Mouse (Mus musculus): Measurements from ENCODE around the gene Skida1. TPM values are rescaled to one million over a fixed set of nuclear protein-coding genes. Genes with fewer than 3 reads are reported as not detected.

The Skida1 gene
- polyA plus RNA-seq, 1 experiment = 0.22 TPM

DNA sequence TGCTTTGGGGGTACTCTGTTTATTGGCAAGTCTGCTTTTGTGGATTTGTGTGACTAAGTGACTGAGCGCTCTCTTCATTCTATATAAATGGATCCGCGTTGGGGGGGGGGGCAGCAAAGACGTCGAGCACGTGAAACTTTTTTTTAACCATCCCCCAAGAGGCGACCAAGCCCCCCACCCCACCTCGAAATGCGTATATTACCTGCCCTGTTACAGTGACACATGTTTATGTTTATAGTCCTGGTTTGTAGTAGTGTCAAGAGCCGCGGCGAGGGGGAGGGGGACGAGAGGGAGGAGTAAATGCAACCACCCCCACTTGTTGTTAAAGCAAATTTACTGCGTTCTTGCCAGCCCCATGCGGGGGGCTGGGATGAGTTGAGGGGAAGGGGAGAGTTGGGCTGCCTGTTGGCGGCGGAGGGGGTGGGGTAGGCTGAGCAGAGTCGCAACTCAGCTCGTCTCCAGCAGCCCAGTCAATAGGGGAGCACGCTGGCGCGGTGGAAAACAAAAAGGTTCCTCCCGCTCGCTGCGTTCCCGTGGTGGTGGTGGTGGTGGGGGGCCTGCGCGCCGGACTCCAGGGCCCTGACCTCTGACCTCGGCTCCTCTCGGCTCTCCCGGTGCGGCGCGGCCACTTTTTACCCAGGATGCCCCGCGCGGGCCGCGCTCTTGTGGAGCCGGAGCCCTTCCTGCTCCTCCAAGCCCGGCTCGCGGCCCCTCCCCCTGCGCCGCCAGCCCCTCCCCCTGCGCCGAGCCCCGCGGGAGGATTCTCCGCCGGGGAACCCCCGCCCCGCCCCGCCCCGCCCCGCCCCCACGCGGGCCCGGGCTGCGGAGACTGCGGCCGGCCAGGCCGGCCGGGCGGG lies 7.3 kb upstream of the Skida1 start:
- peak overlapping the region; percentile 91 for H3K4me3 ChIP-seq (ENCODE audit: extremely low read depth, insufficient read depth, insufficient read length)
- peak overlapping the region; percentile 95 for H3K27ac ChIP-seq (ENCODE audit: insufficient read depth, low read length)
- TF ChIP-seq CTCF (IDR thresholded peaks at IDR 0.05; ENCODE audit: extremely low read depth, insufficient read depth, insufficient read length, insufficient replicate concordance) = no peak
- peak; percentile 33; the same call in 1 of the 2 replicates for TF ChIP-seq POLR2A (IDR thresholded peaks at IDR 0.05; ENCODE audit: low read depth, low read length)
- peak; percentile 74 to 93 for DNase-seq (ENCODE audit: low read depth in 1 of 2, low spot score in 2 of 2)
- H3K27me3 ChIP-seq (ENCODE audit: control insufficient read depth, insufficient read depth, low read length) = no peaks in the 10 kb centered on the region
- no peaks in the 10 kb centered on the region for H3K36me3 ChIP-seq (ENCODE audit: control insufficient read depth, insufficient read depth, low read length)
- no peaks in the 10 kb centered on the region for H3K4me1 ChIP-seq (ENCODE audit: control insufficient read depth, insufficient read depth, insufficient read length)
- WGBS = 1% methylated on average over 64 of the region's 66 CpGs

DNA sequence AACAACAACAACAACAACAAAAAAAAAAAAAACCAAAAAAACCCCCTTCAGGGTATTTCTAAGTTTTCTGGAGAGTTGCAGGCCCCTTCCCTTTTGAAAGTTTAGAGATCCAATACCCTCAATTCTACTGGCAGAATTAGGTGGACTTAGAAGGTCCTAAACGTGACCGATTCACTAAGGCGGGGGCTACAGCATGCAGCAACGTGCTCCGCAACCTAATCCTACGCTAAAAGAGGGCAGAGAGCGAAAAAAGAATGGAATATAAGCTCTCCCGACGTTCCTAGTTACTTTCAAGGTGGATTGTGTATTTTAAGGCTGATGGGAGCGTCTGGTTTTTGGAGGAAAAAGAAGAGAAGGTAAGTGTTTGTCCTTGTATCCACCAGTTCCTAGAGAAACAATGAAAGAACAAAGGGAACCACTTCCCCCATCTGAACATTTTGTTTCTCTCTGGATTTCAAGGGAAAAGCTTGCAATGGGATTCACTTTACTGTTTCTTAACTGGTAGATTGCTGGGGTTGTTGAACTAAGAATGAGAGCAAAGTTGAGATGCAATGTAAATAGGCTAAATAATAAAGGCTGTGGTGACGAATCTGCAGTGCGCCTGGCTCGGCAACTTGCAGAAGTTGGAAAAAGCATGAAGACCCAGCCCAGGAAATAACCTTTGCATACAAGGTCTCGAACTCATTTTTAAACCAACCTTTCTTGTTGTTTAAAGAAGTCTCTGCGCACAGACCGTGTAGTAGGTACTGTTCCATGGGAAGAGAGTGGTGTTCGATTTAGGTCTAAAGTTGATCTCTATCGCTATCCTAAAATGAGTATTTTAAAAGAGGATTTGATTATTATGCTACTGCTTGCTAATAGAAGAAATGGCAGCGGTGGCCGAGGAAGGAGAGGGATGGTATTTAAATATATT lies 6.4 kb upstream of the Skida1 start, which contains the start of gene Mllt10:
Gene Mllt10, plus strand, starts transcription at position 222 of the 913 bp plus-strand sequence.
- Histone ChIP-seq H3K27ac (ENCODE audit: insufficient read depth, low read length) (peak within 1 kb of the TSS; percentile 95), H3K27me3 (ENCODE audit: control insufficient read depth, insufficient read depth, low read length) (no peaks in the 10 kb centered on the region), H3K36me3 (ENCODE audit: control insufficient read depth, insufficient read depth, low read length) (no peaks in the 10 kb centered on the region), H3K4me3 (ENCODE audit: extremely low read depth, insufficient read depth, insufficient read length) (peak within 1 kb of the TSS; percentile 91), H3K4me1 (ENCODE audit: control insufficient read depth, insufficient read depth, insufficient read length) (no peaks in the 10 kb centered on the region)
- TF ChIP-seq POLR2A (IDR thresholded peaks at IDR 0.05; ENCODE audit: low read depth, low read length) = no peak; the same call in 1 of the 2 replicates
- TF ChIP-seq CTCF (IDR thresholded peaks at IDR 0.05; ENCODE audit: extremely low read depth, insufficient read depth, insufficient read length, insufficient replicate concordance) = no peak
- WGBS = 31% methylated on average over 20 of the region's 20 CpGs
- DNase-seq (ENCODE audit: low read depth in 1 of 2, low spot score in 2 of 2) = peak in 1 of 2 experiments; percentile 31

DNA sequence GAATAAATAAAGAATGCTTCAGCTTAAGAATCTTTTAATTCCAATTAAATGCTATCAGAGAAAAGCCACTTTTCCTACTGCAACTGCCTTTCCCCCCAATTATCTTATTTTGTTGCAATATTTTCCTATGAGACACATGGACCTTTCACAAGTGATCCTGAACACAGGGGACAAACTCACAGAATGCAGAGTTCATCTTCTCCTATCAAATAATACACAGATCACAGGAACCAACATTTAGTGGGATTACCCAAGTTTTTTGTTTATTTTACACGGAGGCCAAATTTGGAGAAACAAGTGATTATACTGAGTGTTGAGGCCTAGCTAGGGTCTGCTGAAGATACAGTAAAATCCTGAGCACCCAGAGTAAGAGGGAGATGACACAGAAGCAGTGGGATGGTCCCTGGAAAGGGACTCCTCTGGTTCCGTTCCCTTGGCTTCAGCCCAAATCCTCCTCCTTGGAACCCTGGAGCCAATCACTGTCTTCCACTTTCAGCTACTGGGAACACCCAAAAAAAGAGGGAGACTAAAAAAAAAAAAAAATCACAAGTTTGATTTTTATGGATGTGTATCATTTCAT lies 5.2 kb upstream of the Skida1 start:
- no peak overlapping the region for H3K4me3 ChIP-seq (ENCODE audit: extremely low read depth, insufficient read depth, insufficient read length)
- no peak overlapping the region for H3K27ac ChIP-seq (ENCODE audit: insufficient read depth, low read length)
- 85% methylated on average over 2 of the region's 2 CpGs for WGBS
- no peaks in the 10 kb centered on the region for H3K36me3 ChIP-seq (ENCODE audit: control insufficient read depth, insufficient read depth, low read length)
- DNase-seq (ENCODE audit: low read depth in 1 of 2, low spot score in 2 of 2) = no peak
- TF ChIP-seq CTCF (IDR thresholded peaks at IDR 0.05; ENCODE audit: extremely low read depth, insufficient read depth, insufficient read length, insufficient replicate concordance) (no peak), POLR2A (IDR thresholded peaks at IDR 0.05; ENCODE audit: low read depth, low read length) (no peak)
- H3K4me1 ChIP-seq (ENCODE audit: control insufficient read depth, insufficient read depth, insufficient read length) = peaks cover 4% of the 10 kb centered on the region; the same call in 1 of the 2 replicates
- H3K27me3 ChIP-seq (ENCODE audit: control insufficient read depth, insufficient read depth, low read length) = 0 out of 2 replicates have a peak, but pooled peaks cover 3% of the 10 kb centered on the region

DNA sequence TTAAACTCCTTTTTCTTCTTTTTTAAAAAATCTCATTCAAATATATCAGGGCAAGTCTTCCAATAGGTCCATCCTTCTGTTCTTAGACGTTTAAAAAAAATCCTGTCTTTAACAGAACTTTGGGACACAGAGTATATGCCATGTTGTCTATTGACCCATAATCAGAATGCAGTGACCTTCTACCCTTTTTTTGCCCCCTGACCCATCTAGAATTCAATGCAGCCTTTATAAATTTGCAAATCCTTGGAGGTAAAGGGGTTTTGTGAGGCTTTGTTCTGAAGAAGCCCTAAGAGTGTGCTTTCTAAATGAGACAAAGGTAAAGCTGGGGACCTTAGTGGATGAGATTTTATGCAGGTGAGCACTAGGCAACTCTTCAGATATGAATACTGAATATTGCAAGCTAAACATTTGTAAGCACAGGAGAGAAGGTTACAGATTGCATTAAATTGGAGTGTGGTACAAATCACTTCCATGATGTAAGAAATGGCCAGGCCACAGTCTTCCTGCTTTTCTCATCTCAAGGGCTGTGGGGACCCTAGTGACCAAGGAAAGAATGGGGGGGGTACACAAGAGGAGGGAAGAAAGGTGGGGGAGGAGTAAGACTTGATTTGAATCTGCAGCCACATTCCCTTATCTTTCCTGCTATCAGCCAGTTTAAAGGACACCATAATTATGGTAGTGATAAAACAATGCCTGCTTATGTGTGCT lies 4.5 kb upstream of the Skida1 start:
- H3K4me3 ChIP-seq (ENCODE audit: extremely low read depth, insufficient read depth, insufficient read length) = no peak overlapping the region
- peaks cover 4% of the 10 kb centered on the region; the same call in 1 of the 2 replicates for H3K4me1 ChIP-seq (ENCODE audit: control insufficient read depth, insufficient read depth, insufficient read length)
- H3K27me3 ChIP-seq (ENCODE audit: control insufficient read depth, insufficient read depth, low read length) = 0 out of 2 replicates have a peak, but pooled peaks cover 3% of the 10 kb centered on the region
- DNase-seq (ENCODE audit: low read depth in 1 of 2, low spot score in 2 of 2) = no peak
- no peaks in the 10 kb centered on the region for H3K36me3 ChIP-seq (ENCODE audit: control insufficient read depth, insufficient read depth, low read length)
- 80% methylated on average over 1 of the region's 1 CpGs for WGBS
- no peak for TF ChIP-seq POLR2A (IDR thresholded peaks at IDR 0.05; ENCODE audit: low read depth, low read length)
- TF ChIP-seq CTCF (IDR thresholded peaks at IDR 0.05; ENCODE audit: extremely low read depth, insufficient read depth, insufficient read length, insufficient replicate concordance) = no peak
- H3K27ac ChIP-seq (ENCODE audit: insufficient read depth, low read length) = no peak overlapping the region

DNA sequence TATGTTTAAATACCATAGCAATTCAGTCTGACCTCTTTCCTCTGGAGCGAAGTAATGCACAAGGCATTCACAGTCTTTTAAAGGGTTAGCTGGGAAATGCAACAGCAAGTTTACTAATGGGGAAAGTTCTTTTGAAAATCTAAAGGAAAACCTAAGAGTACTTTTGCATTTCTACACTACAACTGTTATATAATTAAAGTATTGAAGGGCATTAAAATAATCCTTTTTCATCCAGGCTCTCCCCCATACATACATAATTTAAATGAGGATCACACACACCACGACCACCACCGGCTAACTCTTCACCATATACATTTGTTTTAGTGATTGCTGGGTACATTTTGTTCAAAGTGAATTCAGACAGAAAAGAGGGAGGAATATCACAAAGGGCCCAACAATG lies 3.7 kb upstream of the Skida1 start:
- TF ChIP-seq CTCF (IDR thresholded peaks at IDR 0.05; ENCODE audit: extremely low read depth, insufficient read depth, insufficient read length, insufficient replicate concordance) (no peak), POLR2A (IDR thresholded peaks at IDR 0.05; ENCODE audit: low read depth, low read length) (no peak)
- no peak overlapping the region for H3K27ac ChIP-seq (ENCODE audit: insufficient read depth, low read length)
- peaks cover 4% of the 10 kb centered on the region; the same call in 1 of the 2 replicates for H3K4me1 ChIP-seq (ENCODE audit: control insufficient read depth, insufficient read depth, insufficient read length)
- 94% methylated on average over 3 of the region's 3 CpGs for WGBS
- no peak overlapping the region for H3K4me3 ChIP-seq (ENCODE audit: extremely low read depth, insufficient read depth, insufficient read length)
- DNase-seq (ENCODE audit: low read depth in 1 of 2, low spot score in 2 of 2) = no peak
- no peaks in the 10 kb centered on the region for H3K36me3 ChIP-seq (ENCODE audit: control insufficient read depth, insufficient read depth, low read length)
- peaks cover 5% of the 10 kb centered on the region; the same call in 1 of the 2 replicates for H3K27me3 ChIP-seq (ENCODE audit: control insufficient read depth, insufficient read depth, low read length)

DNA sequence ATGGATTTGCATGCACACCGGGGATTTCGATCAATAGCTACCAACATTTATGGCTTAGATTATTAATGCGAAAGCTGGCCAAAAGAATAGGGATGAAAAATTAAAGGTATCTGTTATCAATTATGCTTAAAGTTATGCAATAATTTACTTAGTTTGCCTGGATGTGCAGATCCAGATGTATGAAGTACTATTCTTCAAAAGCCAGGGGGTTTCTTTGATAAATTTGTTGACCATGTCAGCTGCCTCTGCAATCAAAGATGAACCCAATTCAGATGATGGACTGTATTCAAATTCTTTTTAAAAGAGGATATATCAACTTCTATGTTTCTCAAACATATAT lies 3.0 kb upstream of the Skida1 start:
- Histone ChIP-seq H3K27ac (ENCODE audit: insufficient read depth, low read length) (no peak overlapping the region), H3K4me1 (ENCODE audit: control insufficient read depth, insufficient read depth, insufficient read length) (peaks cover 7% of the 10 kb centered on the region; the same call in 1 of the 2 replicates), H3K4me3 (ENCODE audit: extremely low read depth, insufficient read depth, insufficient read length) (no peak overlapping the region), H3K27me3 (ENCODE audit: control insufficient read depth, insufficient read depth, low read length) (peaks cover 12% of the 10 kb centered on the region), H3K36me3 (ENCODE audit: control insufficient read depth, insufficient read depth, low read length) (no peaks in the 10 kb centered on the region)
- 94% methylated on average over 3 of the region's 3 CpGs for WGBS
- no peak for DNase-seq (ENCODE audit: low read depth in 1 of 2, low spot score in 2 of 2)
- TF ChIP-seq CTCF (IDR thresholded peaks at IDR 0.05; ENCODE audit: extremely low read depth, insufficient read depth, insufficient read length, insufficient replicate concordance) = no peak
- no peak for TF ChIP-seq POLR2A (IDR thresholded peaks at IDR 0.05; ENCODE audit: low read depth, low read length)

All from spleen, adult 2 months (tissue).